Mouse (Mus musculus) liver (tissue): ENCODE data around the gene Sars2.
"Not testable (repeated sequence)": the region's sequence is repeated elsewhere in the genome, so short reads cannot be mapped to it uniquely, and the experiment has no call there.

Source experiments
- DNase-seq: peaks from one replicate; pipeline ENCODE4 v3.0.0-alpha.2; 2020; ENCODE audit warnings: mixed read lengths

The Sars2 gene

GRCm38 (mm10) chr7:28741709-28742438 is at the start of gene Sars2, which contains the start of gene Mrps12:
Sars2 (plus strand) TSS chr7:28741992.
Mrps12 (minus strand) TSS chr7:28741820.
- peak; percentile 93 for DNase-seq

- DNase-seq: no peak
Measured at GRCm38 (mm10) chr7:28692545-28693320, 49.1 kb upstream of the Sars2 start, which contains the start of gene Fbxo27. Fbxo27 (plus strand) TSS chr7:28692849.

GRCm38 (mm10) chr7:28693321-28693966 is 48.3 kb upstream of the Sars2 start:
- DNase-seq: peak; percentile 66

- peak; percentile 15 for DNase-seq
Measured at GRCm38 (mm10) chr7:28694423-28694822, 47.4 kb upstream of the Sars2 start.

GRCm38 (mm10) chr7:28694966-28695511 is 46.8 kb upstream of the Sars2 start:
- no peak for DNase-seq

GRCm38 (mm10) chr7:28697277-28697676 is 44.5 kb upstream of the Sars2 start:
- DNase-seq: no peak

- DNase-seq: no peak
Measured at GRCm38 (mm10) chr7:28700269-28700668, 41.5 kb upstream of the Sars2 start.

- not testable (repeated sequence) for DNase-seq
Measured at GRCm38 (mm10) chr7:28701306-28701705, 40.5 kb upstream of the Sars2 start.

- DNase-seq: no peak
Measured at GRCm38 (mm10) chr7:28702601-28703143, 39.1 kb upstream of the Sars2 start.

- no peak for DNase-seq
Measured at GRCm38 (mm10) chr7:28709454-28709853, 32.3 kb upstream of the Sars2 start.

GRCm38 (mm10) chr7:28710962-28711361 is 30.8 kb upstream of the Sars2 start:
- DNase-seq: no peak

GRCm38 (mm10) chr7:28714667-28715066 is 27.1 kb upstream of the Sars2 start:
- no peak for DNase-seq

GRCm38 (mm10) chr7:28715598-28715997 is 26.2 kb upstream of the Sars2 start:
- DNase-seq: no peak

GRCm38 (mm10) chr7:28716590-28717281 is 25.1 kb upstream of the Sars2 start, which contains the start of gene Fbxo17:
Fbxo17 (plus strand) TSS chr7:28716804.
- peak; percentile 53 for DNase-seq

- DNase-seq: no peak
Measured at GRCm38 (mm10) chr7:28717726-28718125, 24.1 kb upstream of the Sars2 start.

GRCm38 (mm10) chr7:28719159-28719558 is 22.6 kb upstream of the Sars2 start:
- no peak for DNase-seq

- no peak for DNase-seq
Measured at GRCm38 (mm10) chr7:28719650-28720049, 22.1 kb upstream of the Sars2 start.

- no peak for DNase-seq
Measured at GRCm38 (mm10) chr7:28720753-28721537, 20.8 kb upstream of the Sars2 start.

- no peak for DNase-seq
Measured at GRCm38 (mm10) chr7:28722079-28722478, 19.7 kb upstream of the Sars2 start.

- no peak for DNase-seq
Measured at GRCm38 (mm10) chr7:28724613-28725012, 17.2 kb upstream of the Sars2 start.

- peak; percentile 72 for DNase-seq
Measured at GRCm38 (mm10) chr7:28726600-28726999, 15.2 kb upstream of the Sars2 start.
